Mouse (Mus musculus): ENCODE data around the gene Zfp692.

The Zfp692 gene

GRCm38 (mm10) chr11:58329906-58330275 lies 23.0 kb downstream of the Zfp692 start:
- no peak for TF ChIP-seq GATA4 (IDR thresholded peaks at IDR 0.05; ENCODE audit: insufficient replicate concordance, low read length)

DNA sequence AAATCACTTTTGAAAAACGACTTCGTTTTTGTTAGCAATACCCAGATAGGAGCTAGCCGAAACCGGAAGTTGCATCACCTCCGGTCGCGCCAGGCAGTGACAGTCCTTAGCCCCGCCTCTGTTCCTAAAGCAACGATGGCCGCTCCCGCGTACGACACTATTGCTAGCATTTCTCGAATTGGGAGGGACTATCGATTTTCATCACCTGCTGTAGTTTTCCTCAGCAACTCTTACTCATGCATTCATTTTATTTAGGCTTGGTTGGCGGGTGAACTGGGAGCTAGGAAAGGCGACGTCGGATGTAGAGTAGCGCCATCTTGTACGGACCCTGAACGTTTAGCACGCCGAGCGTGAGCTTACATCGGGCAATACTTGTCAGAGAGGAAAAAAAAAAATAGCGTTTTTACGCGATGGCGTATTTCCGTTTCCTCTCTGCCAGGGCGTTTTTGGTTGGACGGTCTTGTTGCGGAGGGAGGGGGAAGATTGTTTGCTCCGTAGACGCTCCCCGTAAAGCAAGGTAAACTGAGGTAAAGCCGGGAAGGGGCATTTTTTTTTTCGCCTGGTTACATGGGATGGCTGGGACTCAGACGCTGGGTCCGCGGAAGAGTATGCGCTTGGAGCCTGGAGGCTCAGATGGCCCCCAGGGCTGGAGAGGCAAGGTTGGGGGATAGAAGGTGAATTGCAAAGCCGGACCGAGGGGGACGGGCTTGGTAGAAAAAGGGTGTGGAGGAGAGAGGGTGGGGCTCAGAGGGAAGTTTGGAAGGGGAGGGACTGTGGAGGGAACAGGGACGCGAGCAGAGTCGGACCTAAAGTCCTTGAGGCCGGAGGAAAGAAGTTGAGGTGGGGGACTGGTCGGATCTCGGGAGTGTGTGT lies 23.6 kb downstream of the Zfp692 start, which contains the start of the genes Zfp672 and Sh3bp5l:
Zfp672 (minus strand) TSS at position 64 of the 873 bp plus-strand sequence.
Sh3bp5l (plus strand) TSS at position 449 of the 873 bp plus-strand sequence.
- no peak for TF ChIP-seq GATA4 (IDR thresholded peaks at IDR 0.05; ENCODE audit: insufficient replicate concordance, low read length)

DNA sequence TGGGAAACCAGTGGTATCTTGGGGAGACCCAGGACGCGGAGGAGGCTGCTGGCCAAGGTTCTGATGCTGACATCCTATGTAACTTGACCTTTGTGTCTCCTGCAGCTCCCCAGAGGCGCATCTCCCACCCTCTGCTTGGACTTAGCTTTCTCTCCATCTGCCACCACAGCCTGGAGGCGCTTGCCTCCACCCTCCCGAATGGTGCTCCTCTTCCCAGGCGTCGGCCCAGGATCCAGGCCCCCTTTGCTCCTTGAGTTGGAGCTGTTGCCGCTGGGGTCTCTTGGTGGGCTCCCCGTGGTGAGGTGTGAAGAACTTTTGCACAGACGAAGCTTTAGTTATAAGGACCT lies 24.3 kb downstream of the Zfp692 start:
- no peak for TF ChIP-seq GATA4 (IDR thresholded peaks at IDR 0.05; ENCODE audit: insufficient replicate concordance, low read length)

DNA sequence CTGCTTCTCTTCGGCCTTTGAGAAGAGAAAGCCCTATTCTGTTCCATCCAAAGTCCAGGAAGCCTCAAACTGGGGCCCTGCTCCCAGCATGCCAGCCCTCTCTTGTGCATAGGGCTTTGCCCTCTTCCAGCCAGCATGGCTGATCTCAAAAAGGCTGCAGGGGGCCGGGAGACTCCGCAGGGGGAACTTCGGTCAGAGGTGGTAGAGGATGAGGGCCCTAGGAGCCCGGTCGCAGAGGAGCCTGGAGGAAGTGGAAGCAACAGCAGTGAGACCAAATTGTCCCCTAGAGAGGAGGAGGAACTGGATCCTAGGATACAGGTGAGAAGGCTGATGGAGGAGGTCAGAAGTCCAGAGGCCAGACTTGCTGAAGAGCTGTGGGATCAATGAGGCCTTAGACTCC lies 24.7 kb downstream of the Zfp692 start:
- TF ChIP-seq GATA4 (IDR thresholded peaks at IDR 0.05; ENCODE audit: insufficient replicate concordance, low read length) = no peak

- no peak for TF ChIP-seq GATA4 (IDR thresholded peaks at IDR 0.05; ENCODE audit: insufficient replicate concordance, low read length)
Measured at GRCm38 (mm10) chr11:58334746-58335145, 27.9 kb downstream of the Zfp692 start.

GRCm38 (mm10) chr11:58346745-58347144 lies 39.9 kb downstream of the Zfp692 start:
- no peak for TF ChIP-seq GATA4 (IDR thresholded peaks at IDR 0.05; ENCODE audit: insufficient replicate concordance, low read length)

DNA sequence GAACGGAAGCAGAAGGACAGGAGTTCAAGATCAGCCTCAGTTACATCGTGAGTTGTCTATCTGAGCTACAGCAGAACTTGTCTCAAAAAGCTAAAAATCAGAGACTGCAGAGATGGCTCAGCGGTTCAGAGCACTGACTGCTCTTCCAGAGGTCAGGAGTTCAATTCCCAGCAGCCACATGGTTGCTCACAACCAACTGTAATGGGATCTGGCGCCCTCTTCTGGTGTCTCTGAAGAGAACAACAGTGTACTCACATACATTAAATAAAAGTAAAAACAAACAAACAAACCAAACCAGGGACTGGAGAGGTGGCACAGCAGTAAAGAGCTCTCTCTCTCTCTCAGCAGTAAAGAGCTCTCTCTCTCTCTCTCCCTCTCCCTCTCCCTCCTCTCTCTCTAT lies 43.8 kb downstream of the Zfp692 start:
- no peak for TF ChIP-seq GATA4 (IDR thresholded peaks at IDR 0.05; ENCODE audit: insufficient replicate concordance, low read length)

DNA sequence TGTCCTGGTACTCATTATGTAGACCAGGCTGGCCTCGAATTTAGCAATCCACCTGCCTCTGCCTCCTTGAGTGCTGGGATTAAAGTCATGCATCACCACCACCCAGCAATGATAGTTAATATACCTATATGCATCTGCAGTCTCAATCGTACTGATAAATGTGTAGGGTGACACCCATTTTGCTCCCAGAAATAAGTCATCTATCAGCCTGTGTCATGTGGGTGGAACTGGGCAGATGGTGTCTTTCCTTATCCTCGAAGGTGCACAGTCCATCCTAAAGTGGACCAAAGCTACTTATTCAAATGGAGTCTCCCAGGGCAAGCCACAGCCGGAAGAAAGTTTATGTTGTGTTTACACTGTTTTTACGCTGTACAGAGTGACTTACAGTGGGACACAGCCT lies 44.3 kb downstream of the Zfp692 start:
- no peak for TF ChIP-seq GATA4 (IDR thresholded peaks at IDR 0.05; ENCODE audit: insufficient replicate concordance, low read length)

GRCm38 (mm10) chr11:58352681-58353548 lies 46.0 kb downstream of the Zfp692 start:
- no peak for TF ChIP-seq GATA4 (IDR thresholded peaks at IDR 0.05; ENCODE audit: insufficient replicate concordance, low read length)

- no peak for TF ChIP-seq GATA4 (IDR thresholded peaks at IDR 0.05; ENCODE audit: insufficient replicate concordance, low read length)
Measured at GRCm38 (mm10) chr11:58353709-58354108, 46.8 kb downstream of the Zfp692 start.

DNA sequence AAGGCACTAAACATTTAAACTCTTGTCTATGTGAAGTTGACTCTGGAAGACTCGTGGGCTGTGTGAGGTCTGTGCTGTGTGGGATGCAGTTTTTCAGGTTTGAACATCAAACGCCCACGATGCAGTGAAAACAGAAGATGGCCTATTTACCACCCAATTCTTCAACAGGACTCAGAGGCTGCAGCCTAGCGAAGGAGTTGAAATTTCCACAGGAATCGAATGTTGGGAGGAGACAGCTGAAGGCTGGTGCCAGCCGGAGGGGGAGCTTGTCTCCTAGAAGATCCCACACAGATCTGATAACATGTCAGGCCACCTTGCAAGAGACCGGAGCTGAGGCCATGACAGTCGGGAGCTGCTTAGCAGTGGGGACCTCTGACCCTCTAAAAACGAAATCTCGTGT lies 47.6 kb downstream of the Zfp692 start:
- TF ChIP-seq GATA4 (IDR thresholded peaks at IDR 0.05; ENCODE audit: insufficient replicate concordance, low read length) = no peak

- TF ChIP-seq GATA4 (IDR thresholded peaks at IDR 0.05; ENCODE audit: insufficient replicate concordance, low read length) = no peak
Measured at GRCm38 (mm10) chr11:58354927-58355326, 48.1 kb downstream of the Zfp692 start.

- no peak for TF ChIP-seq GATA4 (IDR thresholded peaks at IDR 0.05; ENCODE audit: insufficient replicate concordance, low read length)
Measured at GRCm38 (mm10) chr11:58357042-58357441, 50.2 kb downstream of the Zfp692 start.

GRCm38 (mm10) chr11:58357844-58358534 lies 51.1 kb downstream of the Zfp692 start:
- TF ChIP-seq GATA4 (IDR thresholded peaks at IDR 0.05; ENCODE audit: insufficient replicate concordance, low read length) = no peak

Measured in liver, adult (tissue).